Mouse (Mus musculus): ENCODE results near the gene Fam72a. TPM values are rescaled to one million over a fixed set of nuclear protein-coding genes. Genes with fewer than 3 reads are reported as not detected.

Gene Fam72a
- 0.08 and 0.13 TPM in 2 replicates for polyA plus RNA-seq (2012; rRNA removed)

GRCm38 (mm10) chr1:131527281-131528080 is at the start of gene Fam72a, which contains the start of gene Srgap2:
Gene Fam72a, plus strand, starts transcription at chr1:131527903.
Gene Srgap2, minus strand, starts transcription at chr1:131527352.

Other genes starting within 250 kb of the Fam72a start
- gene Ikbke, start 248.3 kb upstream of the Fam72a start, polyA plus RNA-seq (2012; rRNA removed) = 28.0 and 34.3 TPM in 2 replicates
- gene Srgap2, start 551 bp upstream of the Fam72a start, polyA plus RNA-seq (2012; rRNA removed) = 8.6 and 10.7 TPM in 2 replicates
- gene Avpr1b, start 71.3 kb downstream of the Fam72a start, polyA plus RNA-seq (2012; rRNA removed) = 0.76 and 2.0 TPM in 2 replicates
- 30.9 and 47.0 TPM in 2 replicates for gene Ctse, start 110.4 kb downstream of the Fam72a start, polyA plus RNA-seq (2012; rRNA removed)
- gene Rab7b, start 160.8 kb downstream of the Fam72a start, polyA plus RNA-seq (2012; rRNA removed) = 3.4 and 4.8 TPM in 2 replicates
- gene Slc26a9, start 216.1 kb downstream of the Fam72a start, polyA plus RNA-seq (2012; rRNA removed) = not detected in 2 replicates

Data from colon, adult 2 months (tissue).